Mouse (Mus musculus) lung, adult 2 months (tissue): Measurements from ENCODE around the gene Sult1c1.
A peak's percentile ranks its signal among the peaks of the same experiment; 100 is the strongest.

Source experiments
- CTCF ChIP-seq: fragments of 200-500 bp; IDR thresholded peaks from 2 replicates; pipeline ENCODE4 v1.5.1; 2011; ENCODE audit warnings: mild to moderate bottlenecking, low read length, control low read depth; ENCODE audit not compliant: insufficient read depth
- POLR2A ChIP-seq: fragments of 200-500 bp; IDR thresholded peaks from 2 replicates; pipeline ENCODE4 v1.6.1; 2011; ENCODE audit warnings: low read depth, mild to moderate bottlenecking, control low read depth, low read length, borderline replicate concordance; ENCODE audit errors: extremely low read depth

GRCm38 (mm10) chr17:54014204-54014603 is 23.7 kb upstream of the Sult1c1 start:
- TF ChIP-seq POLR2A (no peak), CTCF (0 out of 2 replicates have a peak, but pooled peaks have one; percentile 0)
